Mouse (Mus musculus) embryonic facial prominence, embryonic 14.5 days (tissue): ENCODE results near the gene Lkaaear1. TPM values are rescaled to one million over a fixed set of nuclear protein-coding genes. Genes with fewer than 3 reads are reported as not detected.
A peak's percentile ranks its signal among the peaks of the same experiment; 100 is the strongest.

Source experiments
- ATAC-seq: fragments of 200-750 bp; cut with Nextera tagmentation; 2 replicates; pipeline ENCODE4 v1.8.0; 2017; ENCODE audit warnings: low read depth, moderate number of reproducible peaks, moderate TSS enrichment
- DNase-seq: peaks from one replicate; pipeline ENCODE4 v3.0.0-alpha.2; 2015; ENCODE audit warnings: low spot score
- H3K27ac ChIP-seq: fragments of 300-500 bp; sonication (generic); replicated peaks from 2 replicates; pipeline ENCODE4 v1.5.1; 2014; ENCODE audit warnings: low read depth, mild to moderate bottlenecking, low read length, moderate library complexity
- H3K27me3 ChIP-seq: fragments of 300-500 bp; sonication (generic); replicated peaks from 2 replicates; pipeline ENCODE4 v1.6.1; 2014; ENCODE audit warnings: low read length; ENCODE audit not compliant: control insufficient read depth, insufficient read depth
- H3K36me3 ChIP-seq: fragments of 300-500 bp; sonication (generic); 2 replicates; pipeline ENCODE4 v1.6.1; 2014; ENCODE audit warnings: low read length, mixed read lengths; ENCODE audit not compliant: control insufficient read depth, insufficient read depth
- H3K4me1 ChIP-seq: fragments of 300-500 bp; sonication (generic); 2 replicates; pipeline ENCODE4 v1.6.1; 2014; ENCODE audit warnings: antibody characterized with exemption, low read length; ENCODE audit not compliant: control insufficient read depth, insufficient read depth
- H3K4me2 ChIP-seq: fragments of 300-500 bp; sonication (generic); 2 replicates; pipeline ENCODE4 v1.6.1; 2014; ENCODE audit warnings: low read depth, mild to moderate bottlenecking, low read length, moderate library complexity, mixed read lengths
- H3K4me3 ChIP-seq: fragments of 300-500 bp; sonication (generic); 2 replicates; pipeline ENCODE4 v1.5.1; 2014; ENCODE audit warnings: low read depth, mild to moderate bottlenecking, low read length
- H3K9ac ChIP-seq: fragments of 300-500 bp; sonication (generic); 2 replicates; pipeline ENCODE4 v1.6.1; 2014; ENCODE audit warnings: low read depth, mild to moderate bottlenecking, low read length, moderate library complexity, mixed read lengths
- H3K9me3 ChIP-seq: fragments of 300-500 bp; sonication (generic); 2 replicates; pipeline ENCODE4 v1.6.1; 2016; ENCODE audit warnings: low read length; ENCODE audit not compliant: control insufficient read depth
- WGBS: fragments of 180-500 bp; shearing (Covaris S2); extraction: QIAGEN DNeasy Blood & Tissue Kit; methylation state at CpG from one replicate; pipeline ENCODE4 v1.1.7; 2014; 5-methylcytosine and 5-hydroxymethylcytosine counted together
- polyA plus RNA-seq: library from polyadenylated mRNA; unstranded; fragments of >200 nt; fragmentation: Nextera tagmentation; extraction: Ambion mirVana; gene quantifications from 2 replicates; pipeline ENCODE4 v1.2.1, GENCODE M21; 2014

Gene Lkaaear1
- polyA plus RNA-seq, 1 experiment from 2014 or later, result not detected

DNA sequence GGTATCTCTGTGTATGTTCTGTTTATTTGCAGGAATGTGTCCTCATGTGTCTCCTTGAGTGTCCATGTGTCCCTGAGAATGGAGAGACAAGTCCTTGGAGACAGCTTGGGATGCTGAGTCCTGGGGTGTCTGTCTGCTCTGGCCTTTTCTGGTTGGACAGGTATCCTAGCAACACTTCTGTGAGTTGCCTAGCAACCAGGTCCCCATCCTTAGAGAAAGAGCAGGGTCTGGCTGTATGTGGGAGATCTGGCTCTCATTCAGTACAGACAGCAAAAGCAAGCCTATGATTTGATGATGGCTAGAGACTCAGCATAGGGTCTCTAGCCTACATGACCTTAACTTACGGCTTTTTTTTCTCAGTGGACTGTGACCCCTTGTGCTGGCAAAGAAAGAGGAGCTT is 15.5 kb upstream of the Lkaaear1 start:
- no peaks in the 10 kb centered on the region for H3K9me3 ChIP-seq
- H3K4me2 ChIP-seq, result no peak overlapping the region
- H3K4me1 ChIP-seq, result peaks cover 5% of the 10 kb centered on the region; the same call in 1 of the 2 replicates
- DNase-seq (no peak), ATAC-seq (no peak)
- no peak overlapping the region for H3K4me3 ChIP-seq
- no peaks in the 10 kb centered on the region for H3K27me3 ChIP-seq
- 81% methylated on average over 1 of the region's 1 CpGs for WGBS
- no peak overlapping the region for H3K9ac ChIP-seq
- no peak overlapping the region for H3K27ac ChIP-seq
- H3K36me3 ChIP-seq, result no peaks in the 10 kb centered on the region

DNA sequence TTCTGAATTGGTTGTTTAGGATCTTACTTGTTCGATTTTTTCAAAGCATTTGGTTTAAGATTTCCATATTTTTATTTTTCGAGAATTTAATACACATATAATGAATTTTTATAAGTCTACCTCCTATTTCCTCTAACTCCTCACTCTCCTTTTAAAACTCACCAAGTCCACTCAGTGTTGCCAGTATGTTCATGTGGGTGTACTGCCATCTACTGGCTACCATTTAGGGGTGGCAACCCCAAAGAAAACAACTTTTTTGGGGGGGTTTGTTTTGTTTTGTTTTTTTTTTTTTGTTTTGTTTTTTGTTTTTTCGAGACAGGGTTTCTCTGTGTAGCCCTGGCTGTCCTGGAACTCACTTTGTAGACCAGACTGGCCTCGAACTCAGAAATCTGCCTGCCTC is 8.4 kb upstream of the Lkaaear1 start:
- no peaks in the 10 kb centered on the region for H3K4me1 ChIP-seq
- H3K9me3 ChIP-seq, result no peaks in the 10 kb centered on the region
- no peak overlapping the region for H3K27ac ChIP-seq
- DNase-seq (no peak), ATAC-seq (no peak)
- H3K27me3 ChIP-seq, result no peaks in the 10 kb centered on the region
- H3K4me3 ChIP-seq, result no peak overlapping the region
- H3K4me2 ChIP-seq, result no peak overlapping the region
- H3K36me3 ChIP-seq, result no peaks in the 10 kb centered on the region
- H3K9ac ChIP-seq, result no peak overlapping the region
- 44% methylated on average over 4 of the region's 4 CpGs for WGBS

DNA sequence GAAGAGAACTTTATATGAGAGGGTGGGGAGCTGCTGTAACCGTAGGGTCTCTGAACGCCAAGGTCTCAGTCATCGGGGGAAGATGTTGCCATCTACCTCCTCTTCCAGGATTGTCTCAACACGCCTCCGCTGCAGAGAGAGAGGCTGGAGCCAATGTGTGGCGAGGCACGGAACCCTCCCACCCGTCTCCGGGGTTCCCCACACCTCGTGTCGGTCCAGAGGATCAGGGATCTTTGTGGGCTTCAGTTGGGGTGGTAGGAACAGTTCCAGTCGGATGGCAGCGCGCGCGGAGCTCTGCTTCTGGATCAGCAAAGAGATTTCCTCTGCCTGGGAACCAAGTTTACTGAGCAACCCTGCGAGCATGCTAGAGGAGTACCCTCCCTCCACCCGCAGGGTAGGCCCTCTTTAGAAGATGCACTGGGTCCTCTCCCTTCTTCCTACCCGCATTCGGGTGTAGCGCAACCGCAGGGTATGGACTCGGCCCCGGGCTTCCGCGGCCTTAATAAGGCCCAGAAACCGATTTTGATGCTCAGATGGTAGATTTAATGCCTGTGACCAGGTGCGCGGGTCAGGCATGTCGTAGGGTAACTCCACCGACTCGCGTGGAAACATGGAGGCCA is 1.3 kb downstream of the Lkaaear1 start:
- WGBS, result 71% methylated on average over 33 of the region's 33 CpGs
- Histone ChIP-seq H3K36me3 (no peaks in the 10 kb centered on the region), H3K27me3 (no peaks in the 10 kb centered on the region), H3K9me3 (no peaks in the 10 kb centered on the region), H3K27ac (no peak overlapping the region), H3K4me2 (no peak overlapping the region), H3K4me1 (peaks cover 9% of the 10 kb centered on the region; the same call in 1 of the 2 replicates), H3K4me3 (no peak overlapping the region), H3K9ac (no peak overlapping the region)
- ATAC-seq (no peak), DNase-seq (no peak)

DNA sequence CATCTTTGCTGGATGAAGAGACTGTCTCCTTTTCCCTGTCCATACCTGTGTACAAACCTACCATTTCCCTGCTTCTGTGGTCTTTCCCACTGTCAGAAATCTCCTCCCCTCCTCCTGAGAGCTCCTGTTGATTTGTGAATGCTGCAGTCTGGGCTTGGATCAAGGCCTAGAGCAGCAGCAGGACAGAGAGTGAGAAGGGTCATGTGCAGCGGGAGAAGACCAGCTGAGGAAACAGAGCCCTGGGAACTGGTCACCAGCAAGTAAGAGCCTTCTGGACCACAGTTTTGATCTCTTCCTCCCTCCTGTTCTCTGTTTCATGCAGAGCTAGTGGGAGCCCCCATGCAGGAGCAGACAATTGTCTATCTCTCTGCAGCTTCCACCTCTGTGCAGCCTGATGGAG is 2.5 kb downstream of the Lkaaear1 start:
- no peaks in the 10 kb centered on the region for H3K27me3 ChIP-seq
- H3K4me2 ChIP-seq, result no peak overlapping the region
- no peaks in the 10 kb centered on the region for H3K9me3 ChIP-seq
- H3K4me3 ChIP-seq, result no peak overlapping the region
- H3K9ac ChIP-seq, result no peak overlapping the region
- DNase-seq (no peak), ATAC-seq (no peak)
- H3K36me3 ChIP-seq, result no peaks in the 10 kb centered on the region
- peaks cover 9% of the 10 kb centered on the region; the same call in 1 of the 2 replicates for H3K4me1 ChIP-seq
- H3K27ac ChIP-seq, result no peak overlapping the region
- WGBS, result 59% methylated on average over 1 of the region's 1 CpGs

DNA sequence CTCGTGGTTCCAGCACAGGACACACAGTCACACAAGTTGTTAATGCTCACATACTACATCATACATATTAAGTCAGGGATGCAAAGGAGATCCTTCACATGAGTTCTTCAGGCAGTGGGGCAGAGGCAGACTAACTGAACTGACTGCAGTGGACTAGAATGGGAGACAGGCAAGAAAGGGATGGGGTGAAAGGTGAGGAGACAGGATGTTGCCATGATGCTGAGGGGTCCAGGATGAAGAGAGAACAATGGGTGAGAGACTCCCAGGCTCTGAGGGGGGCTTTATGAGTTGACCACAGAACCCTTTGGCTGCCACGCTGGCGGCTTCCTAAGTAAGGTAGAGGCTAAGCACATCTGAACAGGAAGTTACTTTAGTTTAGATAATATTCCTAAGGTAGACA is 3.7 kb downstream of the Lkaaear1 start:
- no peak overlapping the region; the same call in 1 of the 2 replicates for H3K4me3 ChIP-seq
- H3K27ac ChIP-seq, result peak overlapping the region; percentile 61; the same call in 1 of the 2 replicates
- WGBS, result 86% methylated on average over 3 of the region's 3 CpGs
- peaks cover 9% of the 10 kb centered on the region; the same call in 1 of the 2 replicates for H3K4me1 ChIP-seq
- H3K4me2 ChIP-seq, result peak overlapping the region; percentile 93
- DNase-seq (no peak), ATAC-seq (no peak)
- no peaks in the 10 kb centered on the region for H3K9me3 ChIP-seq
- no peaks in the 10 kb centered on the region for H3K27me3 ChIP-seq
- H3K36me3 ChIP-seq, result peaks cover 12% of the 10 kb centered on the region
- peak overlapping the region; percentile 83 for H3K9ac ChIP-seq

DNA sequence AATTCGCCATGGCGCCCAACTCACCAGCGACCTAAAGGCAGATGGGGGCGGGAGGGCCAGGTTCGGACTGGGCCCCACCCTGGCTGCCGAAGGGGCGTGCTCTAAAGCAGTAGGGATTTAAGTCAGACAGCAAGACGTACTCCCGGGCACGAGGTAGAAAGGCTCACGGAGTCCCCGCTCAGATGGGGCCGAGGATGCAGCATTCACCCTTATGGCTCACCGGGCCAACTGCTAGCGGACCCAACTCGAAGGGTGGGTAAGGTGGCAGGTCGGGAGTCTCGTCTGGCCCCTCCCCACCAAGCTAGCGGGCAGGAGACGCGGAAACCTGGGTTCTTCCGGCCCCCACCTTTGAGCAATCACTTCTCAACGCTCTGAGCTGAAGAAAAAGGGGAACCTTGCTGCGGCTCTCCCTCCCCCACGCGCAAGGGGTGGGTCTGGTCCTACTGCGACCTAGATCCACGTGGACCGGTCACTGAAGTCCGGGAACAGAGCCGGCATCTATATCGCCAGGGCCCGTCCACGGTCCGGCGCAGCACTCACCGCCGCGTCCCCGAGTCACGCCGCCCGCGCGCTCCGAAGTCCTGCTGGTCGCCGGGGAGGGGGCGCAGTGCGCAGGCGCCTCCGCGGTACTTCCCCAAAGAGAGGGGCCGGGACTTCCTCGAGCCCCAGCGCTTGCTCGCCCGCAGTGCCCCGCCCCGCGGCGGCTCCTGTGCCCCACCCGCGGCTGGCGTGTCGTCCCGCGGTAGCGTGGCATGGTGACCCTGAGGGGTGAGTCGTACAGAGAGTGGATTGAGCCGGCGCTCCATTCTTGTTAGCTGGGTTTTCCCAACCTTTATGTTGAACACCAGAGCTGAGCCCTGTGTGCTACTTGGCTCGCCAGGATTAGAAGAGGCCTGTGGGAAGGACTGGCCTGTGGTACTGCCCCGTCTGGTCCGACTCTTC is 4.6 kb downstream of the Lkaaear1 start, which contains the start of gene Rgs19:
TSS of gene Rgs19 (minus strand) at position 639 of the 942 bp plus-strand sequence.
- peak; percentile 91 for ATAC-seq

DNA sequence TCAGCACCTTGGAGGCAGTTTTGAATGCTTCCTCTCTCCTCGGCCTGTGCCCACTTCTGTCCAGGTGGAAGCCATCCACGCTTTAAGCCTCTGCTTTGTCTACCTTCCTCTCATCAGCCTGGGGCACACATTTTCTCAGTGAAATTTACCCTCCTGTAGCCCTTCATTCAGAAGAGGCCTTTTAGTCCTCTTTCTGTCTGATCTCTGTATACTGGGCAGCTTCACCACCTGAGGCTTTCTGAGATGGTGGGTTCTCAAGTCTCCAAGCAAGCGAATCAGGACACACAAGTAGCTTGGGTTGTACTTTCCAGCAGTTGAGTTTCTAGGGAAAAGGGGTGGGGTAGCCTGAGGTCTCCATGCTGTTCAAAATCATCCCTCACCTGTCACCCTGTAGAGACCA is 5.9 kb downstream of the Lkaaear1 start:
- ATAC-seq, result no peak
- peaks cover 35% of the 10 kb centered on the region for H3K36me3 ChIP-seq
- WGBS, result 87% methylated on average over 3 of the region's 3 CpGs
- H3K9me3 ChIP-seq, result no peaks in the 10 kb centered on the region
- H3K9ac ChIP-seq, result peak overlapping the region; percentile 83; the same call in 1 of the 2 replicates
- no peak for DNase-seq
- H3K4me1 ChIP-seq, result peaks cover 9% of the 10 kb centered on the region; the same call in 1 of the 2 replicates
- no peaks in the 10 kb centered on the region for H3K27me3 ChIP-seq
- no peak overlapping the region for H3K27ac ChIP-seq
- peak overlapping the region; percentile 93 for H3K4me2 ChIP-seq
- peak overlapping the region; percentile 79; the same call in 1 of the 2 replicates for H3K4me3 ChIP-seq

More for the DNA sequence above, 4.6 kb downstream of the Lkaaear1 start, which contains the start of gene Rgs19:
- Histone ChIP-seq H3K27me3 (no peaks in the 10 kb centered on the region), H3K27ac (peak within 1 kb of the TSS; percentile 61), H3K4me1 (peaks cover 9% of the 10 kb centered on the region; the same call in 1 of the 2 replicates), H3K9me3 (no peaks in the 10 kb centered on the region), H3K4me2 (peak within 1 kb of the TSS; percentile 93), H3K36me3 (peaks cover 22% of the 10 kb centered on the region), H3K9ac (peak within 1 kb of the TSS; percentile 83), H3K4me3 (peak within 1 kb of the TSS; percentile 79)
- peak; percentile 92 for DNase-seq
- 1% methylated on average over 48 of the region's 75 CpGs for WGBS

DNA sequence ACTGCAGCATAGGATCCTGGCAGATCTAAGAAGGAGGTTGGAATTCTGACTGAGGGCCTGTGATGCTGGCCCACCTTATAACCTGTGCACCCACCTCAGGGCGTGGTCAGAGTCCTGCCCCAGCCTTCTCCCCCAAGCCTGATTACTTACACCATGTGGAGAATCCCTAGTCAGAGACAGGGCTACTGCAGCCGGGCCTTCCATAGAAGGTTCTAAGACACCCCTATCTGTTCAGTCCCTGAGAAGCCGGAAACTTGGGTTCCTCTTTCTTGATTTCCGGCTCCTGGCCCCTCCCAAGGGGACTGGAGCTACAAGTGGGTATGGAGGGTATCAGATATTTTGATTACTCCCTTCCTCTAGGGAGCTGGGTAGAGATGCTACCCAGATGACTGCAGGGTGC is 6.7 kb downstream of the Lkaaear1 start:
- no peak overlapping the region for H3K9ac ChIP-seq
- no peak for ATAC-seq

More for the DNA sequence above, 6.7 kb downstream of the Lkaaear1 start:
- Histone ChIP-seq H3K4me2 (no peak overlapping the region), H3K4me1 (peaks cover 9% of the 10 kb centered on the region; the same call in 1 of the 2 replicates), H3K27ac (no peak overlapping the region), H3K4me3 (no peak overlapping the region), H3K9me3 (no peaks in the 10 kb centered on the region), H3K36me3 (peaks cover 42% of the 10 kb centered on the region), H3K27me3 (no peaks in the 10 kb centered on the region)
- DNase-seq, result no peak
- WGBS, result 89% methylated on average over 4 of the region's 4 CpGs
